Mouse (Mus musculus) forelimb bud, embryonic 11.5 days (tissue): Measurements from ENCODE around the gene Adamts3.
A peak's percentile ranks its signal among the peaks of the same experiment; 100 is the strongest.

ENCODE experiments used
- DNase-seq: peaks from one replicate; pipeline ENCODE4 v3.0.0-alpha.2; 2012; ENCODE audit warnings: low read depth, low spot score

The Adamts3 gene

DNA sequence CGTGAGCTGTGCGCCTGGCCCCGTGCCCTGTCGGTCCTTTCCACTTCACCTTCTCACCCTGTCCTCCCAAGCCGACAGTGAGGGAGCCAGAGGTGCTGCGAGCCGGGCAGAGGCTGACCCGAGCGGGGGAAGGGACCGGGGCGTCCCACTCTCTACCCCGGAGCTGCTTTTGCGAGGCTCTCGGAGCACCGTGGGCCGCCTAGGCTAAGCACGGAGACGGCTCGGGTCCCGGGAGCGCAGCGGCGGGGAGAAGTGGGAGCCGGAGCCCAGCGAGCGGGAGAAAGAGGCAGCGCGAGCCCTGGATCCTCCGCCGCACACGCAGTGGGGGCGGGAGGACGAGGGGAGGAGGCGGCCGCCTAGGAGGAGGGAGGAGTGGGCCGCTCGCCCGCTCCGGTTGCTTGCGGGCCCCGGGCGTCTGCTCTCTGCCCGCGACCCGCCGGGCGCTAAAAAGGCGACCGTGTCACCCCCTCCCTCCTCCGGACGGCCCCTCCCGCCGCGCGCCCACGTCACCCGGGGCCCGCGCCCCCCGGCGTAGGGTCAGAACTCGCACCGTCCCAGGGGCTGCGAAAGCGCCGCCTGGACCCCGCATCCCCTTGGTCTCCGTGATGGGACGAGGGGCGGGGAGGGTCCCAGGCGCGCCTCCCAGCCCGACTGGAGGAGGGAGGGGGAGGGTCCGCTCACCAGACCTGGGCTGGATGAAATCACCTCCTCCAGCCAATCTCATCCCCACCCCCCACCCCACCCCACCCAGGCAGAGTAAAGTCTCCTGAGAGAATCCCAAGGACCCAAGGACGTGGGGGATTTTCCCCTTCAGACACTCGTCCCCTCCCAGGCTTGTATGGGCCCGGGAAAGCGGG lies at the start of gene Adamts3:
TSS of gene Adamts3 (minus strand) at position 284 of the 857 bp plus-strand sequence.
- peak; percentile 45 for DNase-seq

DNA sequence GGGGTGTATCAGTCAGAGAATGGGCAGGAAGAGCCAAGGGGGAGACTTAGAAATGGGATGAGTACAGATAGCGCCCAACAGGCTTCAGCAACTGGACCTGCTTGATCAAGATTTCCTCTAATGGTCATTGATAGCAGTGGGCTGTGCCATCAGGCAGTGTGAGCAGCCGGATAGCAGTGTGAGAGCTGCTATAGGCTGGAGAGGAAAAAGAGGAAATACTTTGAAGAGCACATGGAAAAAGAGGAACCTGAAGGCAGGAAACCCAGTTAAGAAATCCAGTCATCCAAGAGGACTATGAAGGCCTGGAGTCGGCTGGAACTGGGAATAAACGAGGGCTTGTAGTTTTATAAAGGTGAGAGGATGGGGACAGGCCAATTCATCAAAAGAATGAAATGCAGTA lies 48.4 kb upstream of the Adamts3 start:
- DNase-seq: no peak

DNA sequence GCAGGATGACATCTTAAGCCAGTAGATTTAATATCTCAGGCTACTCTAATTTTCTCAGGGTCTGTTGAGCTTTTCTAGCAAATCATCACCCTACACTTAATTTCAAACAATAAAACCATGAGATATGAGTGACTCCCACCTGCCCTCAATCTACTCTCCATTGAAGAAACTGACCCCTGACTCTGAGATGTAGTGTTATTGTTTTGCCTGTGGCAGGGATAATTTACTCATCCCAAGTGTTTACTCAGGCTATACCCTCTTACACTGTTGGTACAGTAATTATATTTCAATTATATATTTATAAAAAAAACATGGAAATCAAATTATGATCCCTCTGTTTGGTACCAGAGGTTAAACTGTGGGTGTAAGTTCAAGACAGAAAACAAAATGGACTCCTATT lies 29.2 kb upstream of the Adamts3 start:
- DNase-seq: no peak

DNA sequence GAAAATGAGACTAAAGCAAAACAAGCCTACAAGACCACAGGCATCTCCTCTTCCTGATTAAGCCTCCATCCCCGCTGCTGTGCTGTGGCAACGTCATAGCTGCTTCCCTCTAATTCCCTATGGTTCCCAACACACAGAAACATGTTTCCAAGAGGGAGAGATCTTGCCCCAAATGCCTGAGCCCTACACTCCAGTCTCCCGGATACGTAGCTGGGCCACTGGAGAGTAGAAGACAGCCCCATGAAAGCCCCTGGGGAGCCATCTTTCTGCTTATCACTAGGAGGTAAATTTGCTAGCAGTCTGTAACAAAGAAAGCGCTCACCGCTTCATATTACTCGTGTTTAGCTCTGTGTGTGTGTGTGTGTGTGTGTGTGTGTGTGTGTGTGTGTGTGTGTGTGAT lies 28.8 kb upstream of the Adamts3 start:
- no peak for DNase-seq

DNA sequence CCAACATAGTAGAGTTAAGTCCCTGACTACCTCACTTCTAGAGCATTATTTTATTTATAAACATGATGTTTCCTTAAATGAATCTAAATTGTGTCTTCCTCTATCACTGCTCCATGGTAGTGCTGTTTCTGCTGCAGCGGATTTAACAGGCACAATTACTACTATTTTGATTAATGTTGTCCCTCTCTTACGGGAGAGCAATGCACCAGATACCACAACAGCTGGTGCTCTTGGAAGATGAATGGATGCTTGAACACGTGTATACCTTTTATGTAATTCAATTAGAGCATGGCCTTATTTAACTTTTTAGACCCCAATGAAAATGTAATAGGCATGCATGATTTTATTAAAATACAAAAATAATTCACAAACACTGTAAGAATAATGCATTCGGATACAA lies 28.4 kb upstream of the Adamts3 start:
- no peak for DNase-seq

DNA sequence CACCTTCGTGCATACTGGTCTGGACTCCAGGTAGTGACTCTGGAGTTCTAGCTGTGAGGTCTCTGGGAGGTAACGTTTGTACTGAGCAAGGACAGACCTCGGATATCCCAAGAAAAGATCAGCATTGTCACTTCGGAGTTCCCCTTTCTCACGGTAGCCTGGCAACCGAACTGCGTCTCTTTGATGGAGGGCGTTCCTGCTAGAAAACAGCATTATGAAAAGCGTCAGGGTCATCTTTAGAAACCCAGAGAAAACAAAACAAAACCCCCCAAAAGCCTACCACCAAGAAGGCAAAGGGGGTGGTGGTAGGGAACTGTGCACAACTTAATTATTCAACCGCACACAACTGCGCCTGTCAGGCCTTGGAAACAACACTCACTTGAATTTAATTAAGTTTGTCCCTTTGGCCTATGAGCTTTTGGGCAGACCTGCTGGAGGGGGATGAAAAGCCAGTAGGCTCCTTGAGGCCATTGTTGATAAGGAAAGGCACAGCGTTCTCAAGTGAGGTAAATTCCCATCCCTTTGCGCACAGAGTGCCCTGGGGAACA lies 23.8 kb upstream of the Adamts3 start:
- DNase-seq: no peak

DNA sequence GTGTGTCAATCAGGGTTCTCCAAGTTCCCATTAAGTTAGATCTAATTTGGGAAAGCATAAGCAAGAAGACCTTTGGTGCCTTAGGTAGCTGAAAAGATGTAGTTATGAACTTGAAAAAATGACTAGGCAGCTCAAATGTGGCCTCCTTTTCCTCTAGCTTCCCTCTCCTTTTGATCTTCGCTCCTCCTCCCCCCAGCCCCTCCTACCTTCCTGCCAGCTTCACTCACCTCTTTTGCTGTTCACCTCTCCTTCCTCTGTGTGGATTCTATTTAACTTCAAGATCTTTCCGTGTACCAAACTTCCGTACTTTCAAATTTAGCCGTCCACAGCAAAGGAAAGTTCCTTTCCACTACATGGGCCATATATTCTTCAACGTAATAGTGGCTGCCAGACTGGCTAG lies 17.9 kb upstream of the Adamts3 start:
- no peak for DNase-seq

DNA sequence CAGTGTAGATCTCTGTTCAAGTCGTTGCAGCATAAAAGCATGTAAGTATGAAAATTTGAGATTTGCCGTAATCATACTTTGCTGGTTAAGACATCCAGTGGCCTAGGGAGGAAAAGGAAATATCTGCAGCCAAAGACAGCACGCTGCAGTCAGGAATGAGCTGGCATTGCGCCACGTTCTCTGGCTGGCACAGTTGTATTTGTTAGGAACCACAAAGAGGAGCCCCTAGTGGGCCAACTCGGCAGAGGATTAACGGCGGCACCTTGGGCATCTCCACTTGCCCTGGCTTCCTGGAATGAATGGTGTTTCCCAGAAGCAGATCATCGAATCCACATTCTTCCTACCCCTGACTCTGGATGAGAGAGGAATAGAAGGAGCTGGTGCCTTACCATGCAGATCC lies 14.4 kb upstream of the Adamts3 start:
- DNase-seq: no peak

DNA sequence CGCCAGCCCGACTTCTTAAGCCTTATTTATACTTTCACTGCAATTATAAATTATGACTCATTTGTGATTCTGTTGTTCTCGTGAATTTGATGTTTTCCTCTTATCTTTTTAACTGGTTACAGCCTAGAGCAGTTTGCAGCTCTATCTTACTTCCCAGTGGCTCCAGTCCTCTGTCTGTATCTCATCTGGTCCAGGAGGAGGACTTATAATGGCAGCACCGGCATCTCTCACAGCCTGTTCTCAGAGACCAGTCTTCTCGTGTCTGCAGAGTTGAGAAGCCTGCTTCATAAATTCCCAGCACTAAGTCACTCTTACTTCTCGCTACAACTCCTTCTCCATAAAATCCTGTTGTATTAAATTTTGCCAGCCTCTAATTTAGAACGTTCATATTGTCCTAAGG lies 12.4 kb upstream of the Adamts3 start:
- no peak for DNase-seq

DNA sequence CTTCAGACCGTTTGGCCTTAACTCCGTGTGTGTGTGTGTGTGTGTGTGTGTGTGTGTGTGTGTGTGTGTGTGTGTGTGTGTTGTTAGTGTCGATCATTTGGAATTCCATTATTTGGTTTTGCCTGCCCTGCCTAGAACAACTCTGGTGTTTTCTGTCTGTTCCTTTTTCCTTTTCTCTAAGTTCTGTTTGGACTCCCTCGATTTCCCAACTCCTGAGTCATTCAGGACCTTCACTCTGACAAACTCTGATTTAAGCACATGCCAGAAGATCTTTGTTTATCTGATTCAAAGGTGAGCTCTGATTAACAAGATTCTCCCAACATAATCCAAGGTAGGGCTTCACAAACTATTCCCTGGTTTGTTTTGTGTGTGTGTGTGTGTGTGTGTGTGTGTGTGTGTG lies 1.9 kb upstream of the Adamts3 start:
- no peak for DNase-seq

DNA sequence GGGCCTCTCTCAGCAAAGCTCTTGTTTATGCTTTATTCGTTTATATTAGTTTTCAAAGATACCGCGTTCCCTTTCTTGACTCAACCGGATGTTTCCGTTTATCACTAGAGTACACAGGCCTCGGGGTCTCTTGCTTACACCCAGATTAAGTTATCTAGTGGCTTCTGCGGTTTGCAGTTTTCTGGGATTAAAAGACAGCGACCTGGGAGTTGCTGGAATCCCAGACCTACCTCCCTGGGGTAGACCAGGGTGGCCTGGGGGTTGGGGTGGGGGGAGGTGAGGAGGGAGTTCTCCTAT lies 722 bp upstream of the Adamts3 start:
- DNase-seq: no peak

DNA sequence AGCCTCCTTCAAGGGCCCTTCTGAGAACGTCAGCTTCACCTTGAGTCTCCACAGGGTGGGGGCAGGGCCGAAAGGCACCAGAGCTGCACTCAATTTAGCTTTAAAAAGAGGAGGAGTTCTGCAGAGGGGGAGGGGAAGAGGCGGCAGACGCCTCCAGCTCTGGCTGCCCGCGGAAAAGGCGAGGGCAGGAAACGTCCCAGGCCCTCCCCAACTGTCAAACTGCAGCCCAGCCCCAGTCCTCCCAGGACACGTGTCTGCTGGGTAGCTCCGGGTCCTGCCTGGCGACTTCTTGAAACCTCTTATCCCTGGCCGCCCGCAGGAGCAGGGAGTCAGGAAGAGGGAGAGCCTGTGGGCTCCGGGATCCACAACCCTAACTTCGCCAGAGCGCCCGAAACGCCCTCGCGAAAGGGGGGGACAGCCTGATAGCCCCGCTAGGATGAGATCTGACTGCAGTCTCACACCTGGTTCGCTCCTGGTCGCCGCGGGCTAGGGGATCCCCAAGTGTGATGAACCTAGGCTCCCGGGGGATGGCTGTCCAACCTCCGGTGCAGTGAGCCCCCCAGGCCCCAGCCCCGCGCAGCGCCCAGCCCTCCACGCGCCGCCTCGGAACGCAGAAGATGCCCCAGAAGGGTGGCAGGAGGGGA lies 921 bp downstream of the Adamts3 start:
- DNase-seq: peak; percentile 64

DNA sequence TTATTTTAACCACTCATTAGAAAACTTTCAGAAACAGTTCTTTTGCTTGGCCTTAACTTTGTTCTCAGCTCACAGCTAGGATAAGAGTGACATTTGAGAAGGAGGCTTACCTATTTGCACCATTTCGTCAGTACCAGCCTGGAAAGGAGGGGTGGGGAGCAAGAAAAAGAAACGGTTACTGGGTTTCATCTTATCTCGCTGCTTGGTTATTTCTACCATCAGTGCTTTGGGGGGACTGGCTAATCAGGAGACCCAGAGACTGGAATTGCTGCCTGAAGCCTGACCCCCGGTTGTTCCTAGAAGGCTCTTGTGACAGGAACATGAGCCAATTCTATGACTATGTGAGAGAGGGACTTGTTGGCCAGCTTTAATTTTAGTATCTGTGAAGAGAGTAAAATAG lies 1.7 kb downstream of the Adamts3 start:
- DNase-seq: no peak

DNA sequence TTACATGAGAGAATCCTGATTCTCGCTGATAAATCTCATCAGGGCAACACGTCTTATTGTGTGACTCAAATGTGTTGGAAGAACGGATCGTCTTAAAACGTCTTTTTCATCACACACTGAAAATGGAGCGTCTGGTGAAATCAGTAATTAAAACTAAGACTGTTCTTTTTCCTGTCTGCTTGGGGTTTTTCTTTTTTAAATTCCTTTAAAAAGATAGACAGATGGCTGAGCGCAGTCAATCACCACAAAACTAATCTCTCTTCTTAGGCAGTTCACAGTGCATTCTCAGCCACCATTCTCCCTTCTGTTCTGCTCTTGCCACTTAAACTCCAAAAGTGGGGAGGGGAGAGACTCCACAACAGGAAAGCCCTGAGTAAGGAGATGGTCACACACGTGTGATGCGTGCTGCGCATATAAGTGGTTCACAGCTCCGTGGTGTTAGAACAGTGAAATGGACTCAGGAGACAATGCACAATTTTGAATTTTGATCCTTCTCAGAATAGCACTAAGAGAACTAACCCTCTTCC lies 4.2 kb downstream of the Adamts3 start:
- DNase-seq: no peak

DNA sequence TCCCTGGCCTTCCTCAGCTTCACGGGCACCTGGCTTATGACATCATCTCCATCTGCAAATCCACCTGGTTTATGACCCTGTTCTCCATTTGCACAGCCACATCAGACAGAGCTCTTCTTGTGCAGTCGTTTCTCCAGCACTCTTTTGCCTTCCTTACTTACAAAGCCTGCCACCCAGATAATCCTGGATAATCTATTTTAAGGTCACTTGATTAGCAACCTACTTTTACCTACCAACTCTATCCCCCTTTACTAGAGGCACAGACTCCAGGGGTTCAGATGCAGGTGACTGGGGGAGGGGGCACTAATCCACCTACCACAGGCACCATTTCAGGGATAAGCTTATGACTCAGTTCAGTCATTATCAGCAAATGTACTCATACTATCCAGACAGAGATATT lies 10.5 kb downstream of the Adamts3 start:
- DNase-seq: no peak

DNA sequence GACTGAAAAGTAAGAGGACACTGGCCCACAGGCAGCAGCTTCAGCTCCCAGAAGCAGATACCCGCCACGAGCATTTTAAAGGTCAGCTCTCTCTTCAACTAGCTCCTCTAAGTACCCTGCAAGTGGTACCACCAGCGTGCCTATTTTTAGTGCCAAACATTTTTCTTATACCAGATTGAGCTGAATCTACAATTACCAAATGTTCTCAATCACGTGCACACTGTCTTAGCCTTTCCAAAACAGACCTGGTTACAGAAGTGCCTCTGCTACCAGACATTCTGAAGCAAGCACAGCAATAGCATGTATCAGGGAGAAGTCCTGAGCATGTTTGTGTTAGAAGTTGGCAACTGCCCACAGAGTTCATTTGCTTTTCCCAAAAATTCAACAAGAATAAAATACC lies 23.5 kb downstream of the Adamts3 start:
- DNase-seq: no peak

DNA sequence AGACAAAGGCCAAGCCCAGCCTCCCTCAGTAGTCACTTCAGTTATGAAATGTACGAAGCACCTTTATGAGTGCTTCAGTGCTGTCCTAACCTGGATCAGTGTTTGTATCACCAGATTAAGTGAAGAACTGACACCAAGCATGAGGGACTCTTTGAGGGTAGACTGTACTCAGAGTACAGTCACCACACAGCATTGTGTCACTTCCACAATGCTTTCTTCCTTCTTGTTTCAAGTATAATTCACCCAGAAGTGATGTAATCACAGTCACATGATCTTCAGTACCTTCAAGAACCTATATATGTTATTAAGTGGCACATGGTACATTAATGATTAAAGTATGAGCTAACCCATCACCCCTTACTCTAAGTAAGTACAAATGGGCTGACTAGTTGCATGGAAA lies 24.3 kb downstream of the Adamts3 start:
- DNase-seq: no peak

DNA sequence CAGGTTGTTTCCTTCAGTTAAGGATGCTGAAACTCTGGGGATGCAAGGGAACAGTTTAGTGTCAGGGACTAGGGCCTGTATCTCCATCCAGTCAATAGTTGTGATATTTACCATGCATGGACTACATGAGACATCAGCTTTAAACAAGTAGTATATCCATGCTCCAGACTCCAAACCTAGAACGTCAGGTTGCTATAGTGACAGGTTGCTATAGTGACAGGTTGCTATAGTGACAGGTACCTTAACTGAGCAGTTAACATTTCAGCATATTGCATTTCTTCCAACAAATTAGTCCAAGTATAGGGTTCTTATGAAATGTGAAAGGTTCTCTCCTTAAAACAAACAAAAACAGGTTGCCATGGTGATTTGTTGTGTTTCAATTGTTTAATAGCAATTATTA lies 36.6 kb downstream of the Adamts3 start:
- no peak for DNase-seq

DNA sequence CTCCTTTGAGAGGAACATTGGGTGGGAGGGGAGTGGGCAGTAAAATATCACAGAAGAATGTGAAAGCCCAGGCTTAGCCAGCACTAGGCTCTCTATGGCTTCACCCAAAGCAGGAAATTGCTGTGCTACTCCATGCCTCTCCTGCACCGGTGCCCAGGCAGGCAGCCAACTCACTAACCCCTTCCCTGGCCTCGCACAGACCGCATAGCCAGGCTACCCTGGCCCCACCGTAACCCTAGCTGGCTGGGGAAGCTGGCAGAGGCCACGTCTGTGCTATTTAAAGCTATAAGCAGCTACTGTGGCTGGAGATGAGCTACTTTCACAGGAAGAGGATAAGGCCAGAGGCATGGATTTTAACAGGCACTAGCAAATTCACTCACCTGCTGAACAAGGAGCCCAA lies 38.8 kb downstream of the Adamts3 start:
- DNase-seq: no peak

DNA sequence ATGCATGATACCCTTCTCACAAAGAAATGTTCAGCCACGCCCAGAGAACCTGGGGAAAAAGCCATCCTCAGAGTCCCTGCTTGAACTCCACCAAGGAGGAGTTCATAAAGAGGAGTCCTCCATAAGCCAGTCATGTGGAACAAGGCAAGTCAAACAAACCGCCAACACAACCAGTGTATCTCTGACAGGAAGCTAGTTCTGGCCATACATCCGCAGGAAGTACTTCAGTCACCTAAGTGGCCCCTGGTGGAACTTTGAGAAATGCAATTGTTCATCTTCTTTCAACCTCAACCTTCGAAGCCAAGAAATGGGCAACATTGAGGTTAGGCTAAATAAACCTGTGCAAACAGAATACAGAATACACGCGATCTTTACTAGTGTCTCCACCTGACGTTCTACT lies 39.7 kb downstream of the Adamts3 start:
- no peak for DNase-seq

DNA sequence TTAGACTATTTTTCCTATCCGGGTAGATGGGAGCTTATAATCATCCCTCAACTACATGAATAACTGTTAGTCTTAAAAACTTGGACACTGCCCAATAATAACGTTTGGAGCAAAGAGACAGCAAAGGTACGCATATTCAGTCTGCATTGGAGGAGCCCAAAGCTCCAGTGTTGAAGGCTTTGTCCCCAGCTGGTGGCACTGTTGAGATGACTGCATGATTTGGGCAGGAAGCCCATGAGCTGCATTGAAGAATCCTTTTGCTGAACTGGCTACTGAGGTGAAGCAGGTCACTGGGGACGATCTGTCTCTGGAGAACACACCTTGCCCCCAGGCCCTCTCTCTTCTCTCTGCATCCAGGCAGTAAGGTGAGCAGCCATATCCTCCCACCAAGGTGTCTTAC lies 43.5 kb downstream of the Adamts3 start:
- no peak for DNase-seq

DNA sequence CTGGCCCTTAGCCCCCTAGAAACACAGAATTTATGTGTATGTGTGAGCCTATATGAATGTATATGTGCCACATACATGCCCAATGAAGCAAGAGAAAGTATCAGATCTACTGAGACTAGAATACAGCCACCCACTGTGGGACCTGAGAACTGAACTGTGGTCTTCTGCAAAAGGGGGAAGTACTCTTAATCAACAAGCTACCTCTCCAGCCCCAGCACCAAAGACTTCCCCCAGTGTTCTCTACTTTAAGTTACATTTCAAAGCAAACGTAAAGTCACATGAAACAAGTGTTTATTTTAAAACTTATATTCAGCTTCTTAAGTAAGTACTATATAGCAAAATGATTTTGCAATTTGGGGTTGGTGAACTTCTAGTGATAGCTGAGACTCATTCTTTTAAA lies 62.0 kb downstream of the Adamts3 start:
- no peak for DNase-seq

DNA sequence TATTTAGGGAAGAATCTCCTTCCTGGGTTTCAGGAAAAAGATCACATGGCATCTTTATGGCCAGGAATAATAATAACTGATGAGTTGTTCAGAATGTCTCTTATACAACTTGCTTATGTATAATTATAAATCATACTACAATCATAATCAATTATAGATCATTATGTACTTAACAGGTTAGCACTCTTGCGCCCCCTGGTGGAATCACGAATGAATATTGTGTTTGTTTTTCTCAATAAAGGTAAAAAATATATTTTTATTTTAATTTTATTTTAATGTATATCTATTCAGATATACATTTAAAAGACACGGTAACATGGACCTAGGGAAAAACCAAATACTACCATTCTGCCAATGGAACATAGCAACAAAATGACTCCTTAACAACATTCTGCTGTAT lies 63.6 kb downstream of the Adamts3 start:
- DNase-seq: no peak
